Mouse (Mus musculus) olfactory bulb, adult 2 months (tissue): ENCODE data around the gene Rbp7.

Experiments
- CTCF ChIP-seq: fragments of 200-500 bp; IDR thresholded peaks from 2 replicates; pipeline ENCODE4 v1.5.1; 2012; ENCODE audit warnings: low read depth, mild to moderate bottlenecking, low read length, moderate library complexity; ENCODE audit not compliant: insufficient read depth
- POLR2A ChIP-seq: fragments of 200-500 bp; IDR thresholded peaks from 2 replicates; pipeline ENCODE4 v1.6.1; 2012; ENCODE audit warnings: mild to moderate bottlenecking, low read depth, low read length, moderate library complexity; ENCODE audit not compliant: insufficient read depth

DNA sequence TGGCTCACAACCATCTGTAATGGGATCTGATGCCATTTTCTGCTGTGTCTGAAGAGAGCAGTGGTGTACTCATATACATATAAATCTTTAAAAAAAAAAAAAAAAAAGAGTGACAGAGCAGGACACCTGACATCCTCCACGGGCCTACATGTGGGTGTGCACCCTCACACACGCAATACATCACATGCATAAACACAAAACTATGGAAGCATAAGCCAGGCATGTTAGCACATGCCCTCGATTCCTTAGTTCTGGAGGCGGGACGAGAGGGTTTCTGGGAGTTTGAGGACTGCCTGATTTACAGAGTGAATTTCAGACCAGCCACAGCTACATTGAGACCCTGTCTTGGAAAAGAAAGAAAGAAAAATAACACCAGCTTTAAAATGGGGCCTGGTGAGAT is 49.6 kb upstream of the Rbp7 start:
- TF ChIP-seq CTCF: no peak
- no peak for TF ChIP-seq POLR2A
